Mouse (Mus musculus): ENCODE measurements around the gene Zfp398.

GRCm38 (mm10) chr6:47845779-47846178 is 10.3 kb downstream of the Zfp398 start:
- TF ChIP-seq POLR2AphosphoS2 (IDR thresholded peaks at IDR 0.05; ENCODE audit: low read depth, low read length): no peak
- no peak for TF ChIP-seq CTCF (conservative IDR thresholded peaks at IDR 0.05 in 1 of 2, IDR thresholded peaks at IDR 0.05 in 1 of 2; ENCODE audit: low read depth in 2 of 2, low read length in 2 of 2)
- no peak for TF ChIP-seq MAX (IDR thresholded peaks at IDR 0.05; ENCODE audit: low read length)
- TF ChIP-seq ZNF384 (IDR thresholded peaks at IDR 0.05; ENCODE audit: low read depth, low read length): no peak
- TF ChIP-seq ETS1 (conservative IDR thresholded peaks at IDR 0.05; ENCODE audit: low read depth, low read length): no peak
- no peak for TF ChIP-seq USF1 (IDR thresholded peaks at IDR 0.05; ENCODE audit: low read depth, low read length)
- TF ChIP-seq ZMIZ1 (IDR thresholded peaks at IDR 0.05; ENCODE audit: low read depth, low read length): no peak

Data from CH12.LX (cell line).